Mouse (Mus musculus) left cerebral cortex, adult 9 months (tissue): ENCODE measurements around the gene Mrgpra2b.
"Not testable (repeated sequence)": the region's sequence is repeated elsewhere in the genome, so short reads cannot be mapped to it uniquely, and the experiment has no call there.

ENCODE experiments used
- DNase-seq, 2 experiments: peaks; one replicate each; pipeline ENCODE4 v3.0.0; 2022; ENCODE audit warnings: low spot score in 2 of 2

The Mrgpra2b gene

GRCm38 (mm10) chr7:47528762-47529161 is at the start of gene Mrgpra2b:
Gene Mrgpra2b, minus strand, starts transcription at chr7:47528862.
- no peak for DNase-seq

- no peak for DNase-seq
Measured at GRCm38 (mm10) chr7:47516379-47516778, 12.3 kb downstream of the Mrgpra2b start.

- DNase-seq: no peak
Measured at GRCm38 (mm10) chr7:47515050-47515449, 13.6 kb downstream of the Mrgpra2b start.

GRCm38 (mm10) chr7:47502953-47503352 is 25.7 kb downstream of the Mrgpra2b start:
- no peak for DNase-seq

GRCm38 (mm10) chr7:47491266-47491665 is 37.4 kb downstream of the Mrgpra2b start:
- not testable (repeated sequence) for DNase-seq

GRCm38 (mm10) chr7:47489438-47489837 is 39.2 kb downstream of the Mrgpra2b start:
- not testable (repeated sequence) for DNase-seq

GRCm38 (mm10) chr7:47483181-47483580 is 45.5 kb downstream of the Mrgpra2b start:
- not testable (repeated sequence) for DNase-seq

- not testable (repeated sequence) for DNase-seq
Measured at GRCm38 (mm10) chr7:47473904-47474303, 54.8 kb downstream of the Mrgpra2b start.

- DNase-seq: not testable (repeated sequence)
Measured at GRCm38 (mm10) chr7:47465278-47465981, 63.2 kb downstream of the Mrgpra2b start.

- not testable (repeated sequence) for DNase-seq
Measured at GRCm38 (mm10) chr7:47452015-47452414, 76.6 kb downstream of the Mrgpra2b start, which contains the start of gene Mrgpra2a. Gene Mrgpra2a, minus strand, starts transcription at chr7:47452139.

GRCm38 (mm10) chr7:47445729-47446128 is 82.9 kb downstream of the Mrgpra2b start:
- not testable (repeated sequence) for DNase-seq

GRCm38 (mm10) chr7:47436463-47436862 is 92.2 kb downstream of the Mrgpra2b start:
- not testable (repeated sequence) for DNase-seq

- not testable (repeated sequence) for DNase-seq
Measured at GRCm38 (mm10) chr7:47427815-47428508, 100.7 kb downstream of the Mrgpra2b start.
